Mouse (Mus musculus) midbrain, embryonic 14.5 days (tissue): Measurements from ENCODE around the gene Ikbke. TPM values are rescaled to one million over a fixed set of nuclear protein-coding genes. Genes with fewer than 3 reads are reported as not detected.

Experiments used
- polyA plus RNA-seq: library from polyadenylated mRNA; unstranded; fragments of >200 nt; fragmentation: Nextera tagmentation; extraction: Ambion mirVana; gene quantifications from 2 replicates; pipeline ENCODE4 v1.2.1, GENCODE M21; 2014

Gene Ikbke
- polyA plus RNA-seq, 1 experiment from 2014 or later, result 0.87 TPM

Other genes with a start within 250 kb of the Ikbke start
- 25.0 and 35.0 TPM in 2 replicates for gene Mapkapk2, start 181.8 kb downstream of the Ikbke start, polyA plus RNA-seq
- 14.8 and 18.7 TPM in 2 replicates for gene Dyrk3, start 141.3 kb downstream of the Ikbke start, polyA plus RNA-seq
- gene Eif2d, start 126.4 kb downstream of the Ikbke start, polyA plus RNA-seq, result 47.3 and 54.8 TPM in 2 replicates
- 2.9 and 3.0 TPM in 2 replicates for gene Rassf5, start 34.3 kb downstream of the Ikbke start, polyA plus RNA-seq
- gene Srgap2, start 247.7 kb upstream of the Ikbke start, polyA plus RNA-seq, result 28.6 and 30.8 TPM in 2 replicates
- gene Fam72a, start 248.3 kb upstream of the Ikbke start, polyA plus RNA-seq, result 1.4 and 1.8 TPM in 2 replicates